Mouse (Mus musculus): ENCODE results near the gene Zfp423. TPM values are rescaled to one million over a fixed set of nuclear protein-coding genes. Genes with fewer than 3 reads are reported as not detected.

Gene Zfp423
- polyA plus RNA-seq, 1 experiment from 2014 or later: 10.9 TPM

- H3K9ac ChIP-seq: no peak overlapping the region
- no peak for ATAC-seq (replicated peaks; ENCODE audit: low FRiP score)
- no peaks in the 10 kb centered on the region for H3K36me3 ChIP-seq
- H3K9me3 ChIP-seq (replicated peaks): no peaks in the 10 kb centered on the region
- no peak overlapping the region for H3K27ac ChIP-seq
- peaks cover 65% of the 10 kb centered on the region for H3K4me1 ChIP-seq
- H3K4me3 ChIP-seq (replicated peaks): no peak overlapping the region
- no peak overlapping the region for H3K4me2 ChIP-seq
- WGBS: 67% methylated on average over 6 of the region's 6 CpGs
- H3K27me3 ChIP-seq: no peaks in the 10 kb centered on the region
These were observed 36.5 kb downstream of the Zfp423 start for GRCm38 (mm10) chr8:87922936-87923335.

DNA sequence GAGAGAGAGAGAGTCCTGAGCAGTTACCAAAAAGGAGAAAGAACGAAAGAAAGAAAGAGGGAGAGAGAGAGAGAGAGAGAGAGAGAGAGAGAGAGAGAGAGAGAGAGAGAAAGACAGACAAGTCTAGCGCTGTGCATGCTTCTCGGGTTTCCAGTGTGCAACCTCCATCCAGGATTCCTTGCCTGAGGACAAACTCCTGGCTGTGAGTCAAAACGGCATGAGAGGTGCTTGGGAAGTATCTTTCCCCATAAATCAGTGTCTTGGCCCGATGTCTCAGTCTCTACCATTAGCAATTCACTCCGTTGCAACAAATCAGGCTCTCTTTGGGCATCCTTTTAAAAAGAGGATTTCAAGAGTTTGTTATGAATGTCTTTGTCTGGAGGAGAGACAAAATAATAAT, 36.9 kb downstream of the Zfp423 start:
- H3K27ac ChIP-seq: no peak overlapping the region
- H3K36me3 ChIP-seq: no peaks in the 10 kb centered on the region
- no peak overlapping the region for H3K4me2 ChIP-seq
- no peak overlapping the region for H3K4me3 ChIP-seq (replicated peaks)
- peaks cover 65% of the 10 kb centered on the region for H3K4me1 ChIP-seq
- H3K27me3 ChIP-seq: no peaks in the 10 kb centered on the region
- H3K9ac ChIP-seq: no peak overlapping the region
- WGBS: 6% methylated on average over 6 of the region's 6 CpGs
- ATAC-seq (replicated peaks; ENCODE audit: low FRiP score): no peak
- H3K9me3 ChIP-seq (replicated peaks): no peaks in the 10 kb centered on the region

DNA sequence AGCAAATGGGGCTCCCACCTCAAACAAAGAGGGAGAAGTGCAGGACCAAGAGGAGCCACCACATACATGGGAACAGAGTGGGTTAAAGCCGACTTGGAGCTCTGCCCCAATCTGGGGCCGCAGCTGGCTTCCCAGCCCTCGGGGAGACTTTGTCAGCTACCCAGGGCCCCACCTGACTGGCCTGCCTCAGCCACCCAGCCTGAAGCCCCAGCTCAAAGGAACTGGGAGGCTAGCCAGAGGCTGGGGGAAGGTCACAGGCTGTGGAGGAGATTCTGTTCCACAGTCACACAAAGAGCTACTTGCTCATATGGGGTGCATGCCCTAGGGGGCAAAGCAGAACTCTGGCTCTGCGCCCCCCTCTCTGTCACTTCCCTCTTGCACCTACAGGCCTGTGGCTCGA, 41.4 kb downstream of the Zfp423 start:
- H3K9me3 ChIP-seq (replicated peaks): no peaks in the 10 kb centered on the region
- H3K4me2 ChIP-seq: no peak overlapping the region
- no peak for ATAC-seq (replicated peaks; ENCODE audit: low FRiP score)
- H3K27me3 ChIP-seq: no peaks in the 10 kb centered on the region
- no peaks in the 10 kb centered on the region for H3K36me3 ChIP-seq
- peaks cover 84% of the 10 kb centered on the region for H3K4me1 ChIP-seq
- no peak overlapping the region for H3K27ac ChIP-seq
- H3K9ac ChIP-seq: no peak overlapping the region
- 46% methylated on average over 5 of the region's 5 CpGs for WGBS
- no peak overlapping the region for H3K4me3 ChIP-seq (replicated peaks)

DNA sequence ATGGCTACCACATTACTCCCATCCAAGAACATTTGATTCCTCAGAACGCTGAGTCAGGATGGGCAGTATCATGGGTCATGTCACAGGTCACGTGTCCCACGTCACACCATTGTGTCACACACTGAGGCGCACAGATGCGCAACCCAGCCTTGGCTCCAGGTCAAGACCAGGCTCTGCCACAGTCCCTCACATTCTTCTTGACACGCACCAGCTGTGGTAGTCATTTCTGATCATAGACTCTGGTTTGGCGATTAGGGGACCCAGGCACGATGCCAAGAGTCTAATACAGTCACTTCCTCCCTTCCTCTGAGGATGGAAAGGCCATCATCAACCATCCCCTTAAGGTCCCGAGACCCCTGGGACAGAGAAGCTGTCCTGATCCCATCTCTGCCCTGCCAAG, 43.6 kb downstream of the Zfp423 start:
- WGBS: 47% methylated on average over 9 of the region's 9 CpGs
- ATAC-seq (replicated peaks; ENCODE audit: low FRiP score): no peak
- H3K4me2 ChIP-seq: no peak overlapping the region
- no peaks in the 10 kb centered on the region for H3K36me3 ChIP-seq
- H3K4me1 ChIP-seq: peaks cover 87% of the 10 kb centered on the region
- no peaks in the 10 kb centered on the region for H3K27me3 ChIP-seq
- no peak overlapping the region for H3K4me3 ChIP-seq (replicated peaks)
- no peaks in the 10 kb centered on the region for H3K9me3 ChIP-seq (replicated peaks)
- H3K27ac ChIP-seq: no peak overlapping the region
- H3K9ac ChIP-seq: no peak overlapping the region

DNA sequence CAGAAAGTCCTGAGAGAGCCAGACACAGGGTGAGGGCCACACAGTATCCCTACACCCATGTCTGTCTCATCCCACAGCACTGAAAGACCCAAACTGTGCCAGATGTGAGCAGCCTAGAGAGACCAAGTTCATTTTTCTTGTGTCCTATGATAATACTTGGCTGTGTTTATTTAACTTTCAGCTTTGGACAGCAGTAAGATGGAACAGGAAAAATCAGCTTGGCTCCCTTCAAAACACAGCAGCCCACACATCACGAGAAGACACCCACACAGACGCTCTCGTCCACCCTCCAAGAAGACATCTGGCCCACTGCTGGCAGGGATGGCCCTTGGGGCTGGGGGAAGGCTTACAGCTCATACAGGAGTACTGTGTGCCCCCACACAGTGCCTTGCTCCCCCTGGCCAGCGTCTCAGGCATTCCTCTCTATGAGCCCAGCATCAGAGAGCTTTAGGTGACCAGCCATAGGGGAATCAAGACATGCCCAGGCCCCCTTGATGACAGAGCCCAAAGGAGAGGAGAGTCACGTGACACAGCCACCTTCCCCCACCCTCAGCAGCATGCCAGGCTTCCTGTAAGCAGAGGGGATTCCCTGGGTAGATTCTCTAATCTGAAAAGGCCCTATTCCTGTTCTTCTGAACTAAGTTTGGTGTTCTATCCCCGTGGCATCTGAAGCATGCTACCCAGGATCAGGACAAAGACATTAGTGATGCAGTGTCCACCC, 45.0 kb downstream of the Zfp423 start:
- WGBS: 33% methylated on average over 6 of the region's 6 CpGs
- Histone ChIP-seq H3K9ac (no peak overlapping the region), H3K4me1 (peaks cover 86% of the 10 kb centered on the region), H3K4me2 (no peak overlapping the region), H3K27ac (peak overlapping the region; percentile 59), H3K4me3 (replicated peaks) (no peak overlapping the region), H3K9me3 (replicated peaks) (no peaks in the 10 kb centered on the region), H3K27me3 (no peaks in the 10 kb centered on the region), H3K36me3 (no peaks in the 10 kb centered on the region)
- 0 out of 2 replicates have a peak, but pooled peaks have one; percentile 10 for ATAC-seq (replicated peaks; ENCODE audit: low FRiP score)

DNA sequence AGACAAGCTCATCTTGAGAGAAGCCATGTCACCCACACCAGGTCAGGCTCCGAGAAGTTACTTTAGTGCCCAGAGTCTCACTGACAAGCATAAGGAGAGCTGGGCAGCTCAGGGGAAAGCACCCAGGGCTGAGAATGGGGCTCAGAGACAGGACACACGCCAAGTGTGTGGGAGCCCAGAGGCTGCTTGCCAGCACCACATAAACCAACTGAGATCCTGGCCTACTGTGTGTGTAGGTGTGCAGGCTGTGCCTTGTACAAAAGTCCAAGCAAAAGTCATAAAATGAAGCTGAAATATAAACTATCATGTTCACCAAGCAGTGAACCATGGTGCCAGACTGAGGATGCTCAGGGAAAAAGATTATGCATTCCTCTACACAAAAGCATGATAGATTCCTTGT, 50.5 kb downstream of the Zfp423 start:
- H3K4me2 ChIP-seq: no peak overlapping the region
- no peaks in the 10 kb centered on the region for H3K36me3 ChIP-seq
- no peaks in the 10 kb centered on the region for H3K9me3 ChIP-seq (replicated peaks)
- WGBS: 69% methylated on average over 2 of the region's 2 CpGs
- no peaks in the 10 kb centered on the region for H3K27me3 ChIP-seq
- H3K9ac ChIP-seq: no peak overlapping the region
- H3K27ac ChIP-seq: no peak overlapping the region
- ATAC-seq (replicated peaks; ENCODE audit: low FRiP score): no peak
- H3K4me1 ChIP-seq: peaks cover 48% of the 10 kb centered on the region
- no peak overlapping the region for H3K4me3 ChIP-seq (replicated peaks)

GRCm38 (mm10) chr8:87905404-87905803, 54.0 kb downstream of the Zfp423 start:
- no peaks in the 10 kb centered on the region for H3K27me3 ChIP-seq
- H3K4me1 ChIP-seq: peaks cover 21% of the 10 kb centered on the region
- no peak overlapping the region for H3K27ac ChIP-seq
- ATAC-seq (replicated peaks; ENCODE audit: low FRiP score): no peak
- WGBS: 90% methylated on average over 5 of the region's 5 CpGs
- no peak overlapping the region for H3K4me3 ChIP-seq (replicated peaks)
- H3K4me2 ChIP-seq: no peak overlapping the region
- no peaks in the 10 kb centered on the region for H3K9me3 ChIP-seq (replicated peaks)
- H3K9ac ChIP-seq: no peak overlapping the region
- H3K36me3 ChIP-seq: no peaks in the 10 kb centered on the region

DNA sequence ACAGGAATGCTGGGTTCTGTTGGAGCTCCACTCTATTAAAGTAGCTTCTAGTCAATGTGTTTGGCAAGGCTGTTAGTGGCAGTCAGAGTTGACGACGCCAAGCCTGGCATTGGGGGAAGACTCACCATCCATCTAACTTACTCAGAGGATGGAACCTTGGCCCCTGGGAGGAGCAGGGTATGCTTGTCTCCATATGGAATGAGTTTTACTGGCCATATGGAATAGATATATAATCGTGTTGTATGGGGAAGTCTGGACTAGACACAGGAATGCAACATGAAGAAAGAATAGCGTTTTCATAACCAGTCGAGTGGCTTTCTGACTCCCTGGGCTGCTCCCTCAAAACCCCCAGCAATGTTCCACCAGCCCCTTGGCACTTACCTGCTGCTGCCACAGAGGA, 55.3 kb downstream of the Zfp423 start:
- H3K4me2 ChIP-seq: no peak overlapping the region
- H3K4me1 ChIP-seq: peaks cover 11% of the 10 kb centered on the region; the same call in 1 of the 2 replicates
- H3K27ac ChIP-seq: no peak overlapping the region
- ATAC-seq (replicated peaks; ENCODE audit: low FRiP score): no peak
- H3K9me3 ChIP-seq (replicated peaks): no peaks in the 10 kb centered on the region
- no peak overlapping the region for H3K4me3 ChIP-seq (replicated peaks)
- 81% methylated on average over 5 of the region's 5 CpGs for WGBS
- H3K36me3 ChIP-seq: no peaks in the 10 kb centered on the region
- H3K27me3 ChIP-seq: no peaks in the 10 kb centered on the region
- no peak overlapping the region for H3K9ac ChIP-seq

GRCm38 (mm10) chr8:87895203-87896041, 64.0 kb downstream of the Zfp423 start:
- Histone ChIP-seq H3K27me3 (no peaks in the 10 kb centered on the region), H3K27ac (no peak overlapping the region), H3K36me3 (no peaks in the 10 kb centered on the region), H3K9ac (no peak overlapping the region), H3K4me1 (peaks cover 61% of the 10 kb centered on the region), H3K4me2 (no peak overlapping the region), H3K9me3 (replicated peaks) (no peaks in the 10 kb centered on the region), H3K4me3 (replicated peaks) (no peak overlapping the region)
- 72% methylated on average over 13 of the region's 13 CpGs for WGBS
- ATAC-seq (replicated peaks; ENCODE audit: low FRiP score): 0 out of 2 replicates have a peak, but pooled peaks have one; percentile 4

DNA sequence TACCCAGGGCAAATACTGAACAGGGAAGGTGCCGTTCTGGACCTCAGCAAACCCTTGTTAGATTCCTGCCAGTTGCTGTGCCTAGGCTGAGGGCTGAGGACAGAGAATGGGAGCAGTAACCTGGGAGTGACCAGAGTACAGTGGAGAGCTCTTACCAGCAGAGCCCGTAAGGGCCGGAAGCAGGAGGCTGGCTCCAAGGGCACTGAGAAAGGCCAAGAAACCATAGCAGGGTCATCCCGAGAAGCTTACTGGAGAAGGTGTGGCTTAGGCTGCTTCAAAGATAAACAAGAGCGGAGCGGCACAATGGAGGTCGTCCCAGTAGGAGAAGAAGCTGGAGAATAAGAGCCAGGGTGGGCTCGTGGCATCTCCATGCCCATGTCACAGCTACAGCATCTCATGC, 65.1 kb downstream of the Zfp423 start:
- H3K4me1 ChIP-seq: peaks cover 67% of the 10 kb centered on the region
- ATAC-seq (replicated peaks; ENCODE audit: low FRiP score): no peak
- no peak overlapping the region for H3K4me2 ChIP-seq
- H3K27ac ChIP-seq: peak overlapping the region; percentile 73; the same call in 1 of the 2 replicates
- H3K36me3 ChIP-seq: no peaks in the 10 kb centered on the region
- H3K9ac ChIP-seq: no peak overlapping the region
- no peaks in the 10 kb centered on the region for H3K27me3 ChIP-seq
- 42% methylated on average over 8 of the region's 8 CpGs for WGBS
- no peaks in the 10 kb centered on the region for H3K9me3 ChIP-seq (replicated peaks)
- no peak overlapping the region for H3K4me3 ChIP-seq (replicated peaks)

DNA sequence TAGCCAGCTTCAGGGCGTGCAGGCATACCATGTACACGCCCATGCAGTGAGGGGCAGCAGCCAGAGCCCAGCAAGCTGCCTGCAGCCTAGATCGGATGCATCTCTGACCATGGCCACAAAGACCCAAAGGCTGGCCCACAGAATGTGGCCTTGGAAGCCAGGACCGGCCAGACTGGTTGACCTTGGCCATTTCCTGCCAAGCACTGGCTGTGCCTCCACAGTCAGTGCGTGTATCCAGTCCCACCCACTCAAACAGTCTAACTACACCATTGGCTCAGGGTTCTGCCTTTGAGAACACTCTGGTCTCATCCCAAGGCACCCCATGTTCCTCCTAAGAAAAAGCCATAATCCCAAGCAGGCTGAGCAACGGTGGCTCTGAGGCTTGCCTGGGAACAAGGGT, 65.8 kb downstream of the Zfp423 start:
- Histone ChIP-seq H3K4me1 (peaks cover 74% of the 10 kb centered on the region), H3K36me3 (no peaks in the 10 kb centered on the region), H3K4me3 (replicated peaks) (no peak overlapping the region), H3K4me2 (no peak overlapping the region), H3K9ac (no peak overlapping the region), H3K27ac (peak overlapping the region; percentile 73), H3K9me3 (replicated peaks) (no peaks in the 10 kb centered on the region), H3K27me3 (no peaks in the 10 kb centered on the region)
- ATAC-seq (replicated peaks; ENCODE audit: low FRiP score): no peak; the same call in 1 of the 2 replicates
- WGBS: 43% methylated on average over 6 of the region's 6 CpGs

GRCm38 (mm10) chr8:87892891-87893290, 66.5 kb downstream of the Zfp423 start:
- Histone ChIP-seq H3K27ac (peak overlapping the region; percentile 73), H3K27me3 (no peaks in the 10 kb centered on the region), H3K4me1 (peaks cover 77% of the 10 kb centered on the region), H3K36me3 (no peaks in the 10 kb centered on the region), H3K9ac (no peak overlapping the region), H3K4me3 (replicated peaks) (no peak overlapping the region), H3K9me3 (replicated peaks) (no peaks in the 10 kb centered on the region), H3K4me2 (no peak overlapping the region)
- WGBS: 73% methylated on average over 6 of the region's 6 CpGs
- no peak for ATAC-seq (replicated peaks; ENCODE audit: low FRiP score)

Measured in kidney, embryonic 15.5 days (tissue).